Mouse (Mus musculus) G1E-ER4 (cell line): ENCODE measurements around the gene Nat8f7. TPM values are rescaled to one million over a fixed set of nuclear protein-coding genes. Genes with fewer than 3 reads are reported as not detected.
"Not testable (repeated sequence)": the region's sequence is repeated elsewhere in the genome, so short reads cannot be mapped to it uniquely, and the experiment has no call there.

Experiments used
- GATA1 ChIP-seq: IDR thresholded peaks from one replicate; pipeline ENCODE4 v1.8.0; 2012; ENCODE audit warnings: low read length, inconsistent platforms
- polyA plus RNA-seq: library from polyadenylated mRNA; stranded (reverse); fragments of >175 nt; gene quantifications from 2 replicates; pipeline ENCODE4 v1.2.3, GENCODE M21; 2012

The Nat8f7 gene
- polyA plus RNA-seq = not detected in 2 replicates

- not testable (repeated sequence) for TF ChIP-seq GATA1
Observed at GRCm38 (mm10) chr6:85713105-85713504, at the start of gene Nat8f7. TSS of gene Nat8f7 (minus strand) at chr6:85713205.

Other genes with a start within 250 kb of the Nat8f7 start
- gene Fbxo41, start 210.2 kb downstream of the Nat8f7 start, polyA plus RNA-seq = not detected in 2 replicates
- not detected in 2 replicates for gene Egr4, start 199.6 kb downstream of the Nat8f7 start, polyA plus RNA-seq
- 1.3 and 1.7 TPM in 2 replicates for gene Alms1, start 125.7 kb downstream of the Nat8f7 start, polyA plus RNA-seq
- not detected in 2 replicates for gene Nat8f3, start 52.5 kb upstream of the Nat8f7 start, polyA plus RNA-seq
- not detected in 2 replicates for gene Nat8f6, start 107.7 kb upstream of the Nat8f7 start, polyA plus RNA-seq
- gene Nat8f5, start 107.8 kb upstream of the Nat8f7 start, polyA plus RNA-seq = not detected in 2 replicates
- not detected in 2 replicates for gene Nat8, start 118.9 kb upstream of the Nat8f7 start, polyA plus RNA-seq
- gene Nat8f2, start 156.0 kb upstream of the Nat8f7 start, polyA plus RNA-seq = not detected in 2 replicates
- gene Nat8f4, start 191.7 kb upstream of the Nat8f7 start, polyA plus RNA-seq = 0.06 and 0.09 TPM in 2 replicates
- 5.7 and 7.1 TPM in 2 replicates for gene Tprkb, start 198.7 kb upstream of the Nat8f7 start, polyA plus RNA-seq
- 0.33 and 1.0 TPM in 2 replicates for gene Nat8f1, start 202.5 kb upstream of the Nat8f7 start, polyA plus RNA-seq
- 54.4 and 73.5 TPM in 2 replicates for gene Dusp11, start 248.5 kb upstream of the Nat8f7 start, polyA plus RNA-seq